Mouse (Mus musculus): ENCODE data around the gene Snx11. TPM values are rescaled to one million over a fixed set of nuclear protein-coding genes. Genes with fewer than 3 reads are reported as not detected.
"Not testable (repeated sequence)": the region's sequence is repeated elsewhere in the genome, so short reads cannot be mapped to it uniquely, and the experiment has no call there.

Snx11 gene
- polyA plus RNA-seq (2012; rRNA removed), result 30.1 and 32.0 TPM in 2 replicates

DNA sequence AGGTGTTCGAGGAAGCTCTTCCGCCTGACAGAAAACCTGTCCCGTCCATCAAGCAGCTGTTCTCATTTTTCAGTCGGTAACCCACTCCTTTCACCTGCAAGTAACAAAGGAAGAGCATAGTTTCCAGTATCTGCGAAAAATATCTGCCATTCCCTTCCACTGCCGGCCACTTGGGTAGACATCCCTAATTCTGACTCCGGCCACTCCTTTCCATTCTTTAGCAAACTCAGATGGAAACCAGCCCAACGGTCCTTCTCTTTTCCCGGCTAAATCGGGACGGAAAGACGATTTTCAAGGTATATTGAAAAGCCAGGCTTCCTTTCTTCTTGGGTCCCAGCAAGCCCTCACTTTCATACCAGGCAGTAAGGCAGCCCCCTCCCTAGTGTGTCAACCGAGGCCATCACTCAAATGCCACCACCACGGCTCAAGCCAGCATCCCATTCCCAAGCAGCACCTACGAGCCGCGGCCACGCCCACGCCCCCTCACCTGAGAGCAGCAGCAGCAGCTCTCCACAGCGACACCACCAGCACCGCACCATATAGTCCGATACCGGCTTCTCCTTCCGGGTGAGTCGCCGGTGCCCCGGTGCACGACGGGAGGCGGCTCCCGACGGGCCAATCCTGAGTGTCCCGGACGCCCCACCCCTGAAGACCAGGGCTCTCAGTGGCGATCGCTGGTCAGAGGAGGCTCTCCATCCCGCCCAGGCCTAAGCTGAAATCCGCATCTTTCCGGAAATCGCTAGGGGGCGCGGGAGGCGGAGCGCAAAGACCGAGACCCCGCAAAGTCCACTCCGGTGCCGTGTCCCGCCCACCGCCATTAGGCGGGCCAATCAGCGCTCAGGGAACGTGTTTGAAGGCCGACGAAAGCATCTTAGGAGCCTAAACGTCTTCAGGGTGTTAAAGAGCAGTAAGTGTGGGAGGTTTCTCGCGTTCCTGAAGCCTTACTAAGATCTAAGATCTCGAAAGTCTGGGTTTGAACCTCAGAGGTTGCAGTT, at the start of gene Snx11:
TSS of gene Snx11 (minus strand) at position 592 of the 995 bp plus-strand sequence.
- peak; percentile 77 for DNase-seq (ENCODE audit: low read depth)

DNA sequence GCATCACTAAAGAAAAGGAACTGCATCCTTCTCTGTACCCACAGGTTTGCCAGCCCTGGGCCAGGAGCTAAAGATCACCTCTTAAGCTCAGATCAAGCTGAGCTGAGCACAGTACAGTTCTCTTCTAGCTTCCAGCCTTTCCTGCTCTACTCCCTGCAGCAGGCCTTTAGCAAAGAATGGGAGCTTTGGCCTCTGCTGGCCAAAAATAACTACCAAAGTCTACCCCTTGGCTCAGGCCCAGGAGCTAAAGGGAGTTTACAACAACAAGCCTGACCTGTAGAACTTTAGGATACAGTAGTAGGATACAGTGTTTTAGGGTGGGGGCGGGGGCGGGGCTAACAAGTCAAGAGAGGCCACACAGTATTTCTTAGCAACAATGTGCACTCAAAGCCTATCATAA, 49.1 kb upstream of the Snx11 start:
- no peak for DNase-seq (ENCODE audit: low read depth)

DNA sequence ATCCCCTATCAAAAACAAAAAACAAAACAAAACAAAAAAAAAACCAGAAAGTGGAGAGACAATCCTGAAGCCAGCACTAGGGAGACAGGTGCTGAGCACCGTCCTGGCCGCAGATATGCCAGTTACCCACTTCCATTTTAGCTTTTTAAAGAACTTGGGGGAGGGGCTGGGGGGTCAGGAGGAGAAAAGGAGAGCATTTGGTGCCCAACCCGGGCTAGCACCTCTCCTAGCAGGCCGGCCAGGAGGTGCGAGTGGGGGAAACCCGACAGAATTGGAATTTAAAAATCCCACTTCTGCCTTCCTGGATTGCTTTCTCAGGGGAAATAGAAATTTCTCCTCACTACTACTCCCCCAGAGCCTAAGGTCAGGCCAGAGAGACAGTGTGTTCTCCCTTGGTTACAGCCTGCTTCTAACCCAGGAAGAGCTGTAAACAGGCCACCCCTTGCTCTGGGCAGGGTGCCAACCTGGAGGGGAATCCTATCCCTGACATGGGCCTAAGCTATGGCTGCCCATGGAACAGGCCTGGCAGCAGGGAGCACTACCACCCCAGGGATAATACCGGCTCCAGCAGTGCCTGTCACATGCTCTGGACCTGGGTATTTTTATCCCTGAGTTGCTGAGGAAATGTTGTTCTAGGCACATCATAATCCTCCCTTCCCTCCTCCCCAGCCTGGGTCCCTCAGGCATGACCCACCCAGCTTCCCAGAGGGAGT, 47.6 kb upstream of the Snx11 start:
- no peak for DNase-seq (ENCODE audit: low read depth)

DNA sequence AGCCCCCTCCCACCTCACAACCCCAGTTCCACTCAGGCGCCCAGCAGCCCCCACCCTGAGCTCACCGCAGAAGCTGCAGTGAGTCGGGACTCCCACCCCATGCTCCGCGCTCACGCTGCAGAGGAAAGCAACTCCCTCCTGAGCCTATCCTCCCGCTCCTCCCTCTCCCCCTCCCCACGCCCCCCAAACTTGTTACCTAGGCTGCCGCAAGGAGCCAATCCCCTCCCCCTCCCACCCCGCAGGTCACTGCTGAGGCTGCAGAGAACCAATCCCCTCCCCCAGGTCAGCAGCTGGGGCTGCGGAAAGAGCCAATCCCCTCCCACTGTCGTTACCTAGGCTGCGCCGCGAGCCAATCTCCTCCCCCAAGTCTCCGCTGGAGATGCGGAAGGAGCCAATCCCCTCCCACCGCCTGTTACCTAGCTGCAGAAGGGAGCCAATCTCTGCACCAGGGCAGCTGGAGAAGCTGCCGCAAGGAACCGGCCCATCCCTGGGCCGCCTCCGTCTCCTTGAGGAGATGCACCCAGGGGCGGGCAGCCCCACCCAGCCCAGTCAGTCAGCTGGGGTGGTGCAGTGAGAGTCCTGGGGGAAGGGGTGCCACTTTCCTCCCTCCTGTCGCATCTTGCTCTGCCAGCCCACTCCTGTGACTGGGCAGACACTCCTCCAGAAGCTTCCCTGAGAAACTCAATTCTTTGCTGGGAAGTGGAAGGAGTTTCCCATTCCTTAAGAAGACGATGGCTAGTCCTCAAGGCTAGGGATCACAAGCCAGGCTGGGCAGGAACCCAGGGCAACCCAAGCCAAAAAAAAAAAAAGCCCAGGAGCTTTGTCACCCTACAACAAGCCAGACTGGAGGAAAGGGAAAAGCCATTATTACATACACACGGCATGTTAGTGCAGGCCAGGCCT, 46.8 kb upstream of the Snx11 start:
- DNase-seq (ENCODE audit: low read depth), result no peak

DNA sequence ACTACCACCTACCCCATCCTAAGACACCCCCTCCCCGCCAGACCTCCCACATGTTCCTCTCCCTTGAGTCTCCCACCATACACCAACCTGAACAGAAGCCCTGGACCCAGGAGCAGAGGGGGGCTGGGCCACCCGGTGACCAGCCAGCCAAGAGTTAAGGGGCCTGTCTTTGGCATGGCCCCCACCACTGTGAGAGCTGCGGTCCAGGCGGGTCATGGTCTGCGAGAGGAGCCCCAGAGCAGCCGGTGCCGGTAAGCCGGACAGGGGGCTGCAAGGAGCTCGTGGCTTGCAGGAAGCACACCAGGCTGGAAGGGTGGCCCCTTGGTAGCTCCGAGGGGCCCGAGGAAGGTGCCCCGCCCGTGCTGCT, 46.1 kb upstream of the Snx11 start:
- no peak for DNase-seq (ENCODE audit: low read depth)

DNA sequence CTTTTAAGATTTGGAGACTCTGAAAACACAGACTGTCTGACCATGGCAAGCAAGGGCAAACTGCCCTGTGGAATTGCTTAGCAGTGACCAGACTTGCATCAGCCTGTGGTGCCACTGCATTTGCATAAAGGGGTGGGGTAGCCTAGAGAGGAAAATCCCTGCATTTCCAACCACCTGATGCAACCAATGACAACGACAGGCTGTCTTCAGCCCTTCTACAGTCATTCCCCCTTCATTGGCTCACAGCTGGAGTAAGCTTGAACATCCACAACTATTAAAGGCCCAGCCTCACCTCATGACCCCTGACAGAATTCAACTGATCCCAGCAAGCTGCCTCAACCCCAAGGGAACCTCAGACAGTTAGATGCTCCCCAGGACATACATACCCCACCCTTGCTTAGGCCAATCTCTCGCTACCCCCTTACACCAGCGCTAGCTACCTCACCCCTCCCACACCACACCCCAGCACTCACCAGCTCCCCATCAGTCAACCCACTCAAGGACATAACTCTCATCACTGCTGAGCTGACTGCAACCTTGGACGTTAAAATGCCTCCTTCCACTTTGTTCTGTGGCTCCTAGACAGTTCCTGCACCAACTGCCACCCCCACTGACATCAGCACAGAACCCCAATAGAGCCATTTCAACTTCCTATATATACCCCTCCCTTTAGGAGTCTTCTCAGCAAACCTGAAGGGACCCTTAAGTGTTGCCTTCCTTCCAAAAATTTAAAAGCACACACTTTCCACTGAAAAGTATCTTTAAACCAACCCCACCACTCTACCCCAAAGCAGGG, 45.5 kb upstream of the Snx11 start:
- no peak for DNase-seq (ENCODE audit: low read depth)

DNA sequence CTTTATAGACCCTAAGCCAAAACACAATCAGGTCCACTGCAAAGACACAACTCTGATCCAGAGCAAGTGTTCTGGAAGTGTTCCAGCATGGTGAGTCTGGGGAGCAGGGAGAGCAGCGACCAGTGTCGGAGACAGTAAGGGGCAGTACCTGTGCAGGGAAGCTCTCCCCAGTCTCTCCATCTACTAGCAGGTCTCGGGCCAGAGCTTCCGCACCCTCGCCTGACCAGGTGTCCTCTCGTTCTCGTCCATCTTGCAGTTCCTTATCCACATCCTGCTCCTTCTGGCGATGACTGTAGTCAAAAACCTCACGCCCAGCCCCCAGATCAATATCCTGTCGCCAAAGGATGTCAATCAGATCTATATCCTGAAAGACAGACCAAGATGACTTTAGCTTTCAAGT, 44.6 kb upstream of the Snx11 start:
- DNase-seq (ENCODE audit: low read depth), result no peak

DNA sequence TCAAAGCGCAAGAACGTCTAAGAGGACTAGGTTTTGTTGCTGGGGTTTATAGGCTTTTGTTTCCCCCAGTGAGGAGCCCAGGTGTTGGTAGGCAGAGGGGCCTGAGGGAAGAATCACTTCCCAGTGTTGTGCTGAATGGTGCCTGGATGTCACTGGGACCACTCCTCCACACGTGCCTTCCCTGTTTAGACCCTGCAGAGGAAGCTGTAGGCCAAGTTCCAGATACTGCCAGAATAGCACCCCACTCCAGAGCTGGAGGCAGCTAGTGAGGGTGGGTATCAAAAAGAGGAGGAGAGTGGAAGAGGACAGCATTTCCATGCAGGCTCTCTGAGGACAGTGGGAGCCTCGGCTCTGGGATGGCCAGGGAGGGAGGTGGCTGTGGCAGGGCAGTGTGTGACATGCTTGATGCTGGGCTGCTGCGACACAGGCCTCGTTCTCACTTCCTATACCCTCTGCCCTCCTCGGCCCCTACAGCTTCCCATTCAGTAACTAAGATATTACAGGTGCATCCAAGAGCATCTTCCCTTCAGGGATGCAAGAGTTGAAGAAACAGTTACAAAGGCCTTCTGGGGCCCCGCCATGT, 40.9 kb upstream of the Snx11 start:
- no peak for DNase-seq (ENCODE audit: low read depth)

DNA sequence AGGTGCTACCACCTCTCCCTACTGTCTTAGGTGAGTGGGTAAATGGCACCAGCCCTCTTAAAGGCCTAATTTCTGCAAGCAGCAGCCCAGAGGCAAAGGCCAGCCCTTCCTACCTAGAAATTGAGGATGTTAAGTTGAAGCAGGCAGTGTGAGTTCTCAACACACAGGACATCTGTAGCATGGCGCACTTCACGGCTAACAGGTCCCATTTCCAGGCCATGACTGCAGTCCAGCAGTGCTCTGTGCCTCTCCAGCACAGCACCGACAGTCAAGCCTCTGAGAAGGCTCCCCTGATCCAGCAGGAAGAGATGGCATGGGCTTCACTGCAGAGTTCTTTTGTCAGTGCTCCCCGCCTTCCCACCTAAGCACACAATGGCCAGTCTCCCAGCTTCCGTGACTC, 39.6 kb upstream of the Snx11 start:
- DNase-seq (ENCODE audit: low read depth), result no peak

DNA sequence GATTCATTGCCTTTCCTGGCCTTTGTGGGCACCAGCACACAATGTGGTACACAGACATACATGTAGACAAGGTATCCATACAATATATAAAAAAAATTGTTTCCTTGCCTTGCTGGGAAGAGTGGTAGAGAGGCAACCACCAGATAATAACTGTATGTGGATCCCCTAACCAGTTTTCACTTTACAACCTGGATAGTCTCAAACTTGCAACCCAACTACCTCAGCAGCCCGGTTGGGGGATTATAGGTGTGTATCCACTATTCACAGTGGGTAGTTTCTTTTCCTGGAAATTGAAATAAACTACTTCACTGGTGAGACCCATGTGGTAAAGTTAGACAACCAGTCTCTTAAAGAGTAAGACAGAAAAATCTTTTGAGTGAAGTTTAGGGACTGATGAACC, 39.1 kb upstream of the Snx11 start:
- DNase-seq (ENCODE audit: low read depth), result no peak

DNA sequence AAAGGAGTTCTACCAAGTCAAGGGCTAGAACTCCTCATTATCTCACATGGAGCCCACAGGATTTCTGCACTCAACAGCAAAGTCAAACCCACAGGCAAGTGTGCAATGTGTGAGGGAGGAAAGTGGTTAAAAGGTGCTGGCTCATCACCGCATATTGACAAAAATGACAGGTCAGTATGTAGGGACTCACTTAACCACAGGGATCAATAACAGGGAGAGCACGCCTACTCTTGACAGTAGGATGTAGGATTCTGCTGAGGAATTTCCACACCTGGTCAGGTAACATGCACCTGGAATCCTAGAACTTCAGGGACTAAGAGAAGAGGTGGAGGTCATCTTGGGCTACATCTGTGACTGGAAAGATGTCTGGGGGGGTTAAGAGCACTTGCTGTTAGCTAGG, 38.5 kb upstream of the Snx11 start:
- no peak for DNase-seq (ENCODE audit: low read depth)

DNA sequence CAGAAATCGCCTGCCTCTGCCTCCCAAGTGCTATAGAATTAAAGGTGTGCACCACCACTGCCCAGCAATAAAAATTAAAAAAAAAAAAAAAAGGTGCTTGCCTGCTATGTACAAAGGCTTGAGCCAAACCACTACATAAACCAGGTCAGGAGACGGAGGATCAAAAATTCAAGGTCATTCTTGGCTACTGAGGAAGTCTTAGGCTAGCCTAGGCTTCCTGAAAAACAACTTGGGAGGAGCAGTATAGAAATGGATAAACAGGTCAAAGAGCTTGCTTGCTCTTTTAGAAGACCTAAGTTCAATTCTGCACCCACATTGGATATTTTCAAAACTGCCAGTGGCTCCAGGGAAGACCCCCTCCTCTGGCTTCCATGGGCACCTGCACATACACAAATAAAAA, 37.1 kb upstream of the Snx11 start:
- no peak for DNase-seq (ENCODE audit: low read depth)

DNA sequence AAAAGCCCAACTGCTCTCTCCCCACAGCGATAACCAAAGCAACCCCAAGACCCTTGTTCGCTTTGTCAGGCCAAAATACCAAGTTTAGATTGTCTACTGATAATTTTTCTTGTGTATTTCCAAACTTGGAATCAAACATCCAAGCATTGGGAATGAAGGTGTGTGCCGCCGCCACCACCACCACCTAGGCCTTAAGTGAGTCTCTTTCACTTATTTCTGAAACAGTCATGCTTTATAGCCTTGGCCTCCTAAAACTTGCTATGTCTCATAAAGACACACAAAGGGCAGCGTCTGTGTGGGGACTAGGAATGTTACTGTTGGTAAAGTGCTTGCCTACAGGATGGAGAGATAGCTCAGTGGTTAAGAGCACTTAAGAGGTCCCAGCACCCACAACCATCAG, 36.6 kb upstream of the Snx11 start:
- no peak for DNase-seq (ENCODE audit: low read depth)

DNA sequence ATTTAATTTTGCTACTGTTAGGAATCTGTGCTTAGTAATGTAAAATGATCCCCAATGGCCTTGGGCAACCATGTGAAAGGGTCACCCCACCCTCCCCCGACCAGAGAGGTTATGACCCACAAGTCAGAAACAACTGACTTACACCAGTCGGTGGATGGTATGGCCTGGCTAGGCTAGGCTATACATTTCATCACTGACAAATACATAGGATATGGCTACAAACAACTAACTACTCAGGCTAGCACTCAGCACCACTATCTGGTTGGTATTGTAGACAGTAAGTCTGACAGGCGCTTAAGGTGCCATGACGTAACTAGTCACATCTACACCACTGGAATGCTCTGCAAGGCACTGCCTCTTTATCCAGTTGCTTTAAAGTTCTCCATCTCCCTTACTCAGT, 36.1 kb upstream of the Snx11 start:
- no peak for DNase-seq (ENCODE audit: low read depth)

DNA sequence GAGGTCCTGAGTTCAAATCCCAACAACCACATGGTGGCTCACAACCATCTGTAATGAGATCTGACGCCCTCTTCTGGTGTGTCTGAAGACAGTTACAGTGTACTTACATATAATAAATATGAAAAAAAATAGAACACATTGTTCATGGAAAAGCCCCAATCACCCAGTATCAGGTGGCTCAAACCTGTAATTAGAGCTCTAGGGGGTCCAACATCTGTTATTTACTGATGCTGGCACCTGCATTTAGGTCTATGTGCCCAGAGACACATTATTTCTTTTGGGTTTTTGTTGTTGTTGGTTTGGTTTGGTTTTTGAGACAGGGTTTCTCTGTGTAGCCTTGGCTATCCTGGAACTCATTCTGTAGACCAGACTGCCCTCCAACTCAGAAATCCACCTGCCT, 33.8 kb upstream of the Snx11 start:
- DNase-seq (ENCODE audit: low read depth), result not testable (repeated sequence)

DNA sequence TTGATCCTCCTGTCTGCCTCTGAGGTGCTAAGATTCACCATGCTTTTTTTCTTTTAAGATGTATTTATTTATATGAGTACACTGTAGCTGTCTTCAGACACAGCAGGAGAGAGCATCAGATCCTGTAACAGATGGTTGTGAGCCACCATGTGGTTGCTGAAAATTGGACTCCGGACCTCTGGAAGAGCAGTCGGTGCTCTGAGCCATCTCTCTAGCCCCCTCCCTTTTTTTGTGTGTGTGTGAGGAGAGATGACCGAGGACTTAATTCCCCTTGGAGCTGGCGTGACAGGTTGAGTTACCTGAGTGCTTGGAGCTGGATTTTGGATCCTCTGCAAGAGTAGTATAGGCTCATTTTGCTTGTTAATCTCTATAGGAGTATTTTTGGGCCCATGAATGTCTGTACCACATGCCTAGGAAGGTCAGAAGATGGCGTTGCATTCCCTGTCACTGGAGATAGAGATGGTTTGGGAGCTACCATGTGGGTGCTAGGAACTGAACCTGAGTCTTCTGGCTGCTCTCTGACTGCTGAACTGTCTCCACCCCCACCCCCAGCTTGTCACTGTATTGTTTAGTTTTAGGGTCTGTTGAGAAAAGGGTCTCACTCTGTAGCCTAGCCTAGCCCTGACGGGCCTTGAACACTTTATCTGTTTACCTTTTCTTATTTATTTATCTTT, 32.3 kb upstream of the Snx11 start:
- DNase-seq (ENCODE audit: low read depth), result no peak

DNA sequence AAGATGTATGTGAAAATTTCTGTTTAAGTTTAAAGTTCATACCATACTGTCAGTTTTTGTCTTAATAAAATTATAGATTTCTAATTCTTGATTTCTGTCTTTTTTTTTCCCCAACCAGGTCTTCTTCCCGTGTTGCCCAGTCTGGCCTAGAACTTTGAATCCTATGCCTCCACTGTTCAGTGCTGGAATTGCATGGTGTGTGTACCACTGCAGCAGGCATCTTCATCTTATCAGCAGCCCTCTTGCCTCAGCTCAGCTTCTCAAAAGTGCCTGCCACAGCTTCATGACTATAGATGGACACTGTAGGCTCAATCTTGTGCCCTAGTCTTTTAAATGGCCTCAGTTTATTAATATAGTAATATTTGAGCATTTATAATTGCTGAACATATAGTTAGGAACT, 30.7 kb upstream of the Snx11 start:
- DNase-seq (ENCODE audit: low read depth), result no peak

DNA sequence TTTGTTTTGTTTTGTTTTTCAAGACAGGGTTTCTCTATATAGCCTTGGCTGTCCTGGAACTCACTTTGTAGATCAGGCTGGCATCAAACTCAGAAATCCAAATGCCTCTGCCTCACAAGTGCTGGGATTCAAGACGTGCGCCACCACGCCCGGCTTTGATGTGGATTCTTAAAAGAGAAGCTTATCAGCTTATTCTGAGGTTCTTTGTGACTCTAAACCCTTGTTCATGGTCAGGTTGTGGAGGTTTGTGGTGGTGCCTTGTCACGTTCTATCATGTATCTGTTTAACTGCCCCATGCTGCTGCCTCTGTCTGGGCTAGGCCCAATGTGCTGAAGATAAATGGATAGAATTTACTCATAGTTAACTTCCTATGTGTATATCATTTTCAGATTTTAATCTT, 28.2 kb upstream of the Snx11 start:
- DNase-seq (ENCODE audit: low read depth), result no peak

DNA sequence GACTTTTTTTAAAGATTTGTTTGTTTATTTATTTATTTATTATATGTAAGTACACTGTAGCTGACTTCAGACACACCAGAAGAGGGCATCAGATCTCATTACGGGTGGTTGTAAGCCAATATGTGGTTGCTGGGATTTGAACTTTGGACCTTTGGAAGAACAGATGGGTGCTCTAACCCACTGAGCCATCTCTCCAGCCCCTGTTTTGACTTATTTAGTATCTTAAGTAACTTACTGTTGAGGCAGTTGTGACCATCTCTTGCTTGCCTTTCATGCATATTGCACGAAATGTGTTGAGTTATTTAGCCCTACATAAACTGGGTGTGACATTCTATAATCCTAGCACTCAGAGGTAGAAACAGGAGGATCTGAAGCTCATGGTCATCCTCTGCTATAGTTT, 22.2 kb upstream of the Snx11 start:
- DNase-seq (ENCODE audit: low read depth), result no peak

DNA sequence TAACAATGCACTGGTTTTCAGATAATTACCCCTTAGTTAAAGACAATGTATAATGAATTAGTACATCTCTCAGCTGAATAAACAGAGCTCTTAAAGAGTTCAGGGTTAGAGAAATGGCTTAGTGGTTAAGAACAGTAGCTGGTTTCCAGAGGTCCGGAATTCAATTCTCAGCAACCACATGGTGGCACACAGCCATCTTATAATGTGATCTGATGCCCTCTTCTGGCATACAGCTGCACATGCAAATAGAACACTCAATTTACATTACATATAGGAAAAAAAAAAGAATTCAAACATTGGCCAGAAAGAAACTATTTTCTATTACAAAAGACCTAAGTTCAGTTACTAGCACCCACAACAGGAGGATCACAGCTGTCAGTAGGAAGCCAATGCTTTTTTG, 19.2 kb upstream of the Snx11 start:
- DNase-seq (ENCODE audit: low read depth), result no peak
